Mouse (Mus musculus): ENCODE results near the gene Olfr183. TPM values are rescaled to one million over a fixed set of nuclear protein-coding genes. Genes with fewer than 3 reads are reported as not detected.
"Not testable (repeated sequence)": the region's sequence is repeated elsewhere in the genome, so short reads cannot be mapped to it uniquely, and the experiment has no call there.

The Olfr183 gene
- not detected for total RNA-seq (2021)
- long read RNA-seq, experiment 1 = 0 reads
- long read RNA-seq, experiment 2 = 0 reads

GRCm38 (mm10) chr16:58995057-58995456 is at the start of gene Olfr183:
TSS of gene Olfr183 (plus strand) at chr16:58995357.
- no peak for DNase-seq

GRCm38 (mm10) chr16:59007146-59007545 is 12.0 kb downstream of the Olfr183 start:
- DNase-seq = no peak

DNA sequence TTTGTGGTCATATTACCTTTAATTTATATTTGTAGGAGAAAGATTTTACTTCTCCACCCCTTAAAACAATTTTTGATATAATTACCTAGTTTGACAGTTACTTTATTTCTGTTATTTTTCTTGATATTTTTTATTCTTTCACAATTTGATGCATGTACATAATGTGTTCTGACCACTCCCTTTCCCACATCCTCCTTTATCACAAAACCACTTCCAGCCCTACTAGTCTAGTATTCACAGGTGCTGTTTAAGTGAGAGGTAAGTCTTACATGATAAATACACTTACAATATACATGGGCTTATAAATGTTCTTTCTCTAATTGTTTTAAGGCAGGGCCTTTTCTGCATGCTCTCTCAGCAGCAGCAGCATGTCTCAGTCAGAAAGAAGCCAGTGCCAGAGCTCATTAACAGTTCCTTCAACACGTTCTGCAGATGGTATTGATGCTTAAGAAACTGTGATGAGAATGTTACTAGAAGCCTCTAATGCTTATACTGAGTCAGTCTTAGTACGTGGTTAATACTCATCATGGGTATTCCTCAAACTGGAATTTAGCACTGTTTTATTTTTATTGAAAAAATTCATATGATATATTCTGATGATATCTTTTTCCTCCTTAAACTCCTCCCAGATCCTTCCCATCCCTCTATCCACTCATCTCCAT is 18.3 kb downstream of the Olfr183 start:
- DNase-seq = no peak

DNA sequence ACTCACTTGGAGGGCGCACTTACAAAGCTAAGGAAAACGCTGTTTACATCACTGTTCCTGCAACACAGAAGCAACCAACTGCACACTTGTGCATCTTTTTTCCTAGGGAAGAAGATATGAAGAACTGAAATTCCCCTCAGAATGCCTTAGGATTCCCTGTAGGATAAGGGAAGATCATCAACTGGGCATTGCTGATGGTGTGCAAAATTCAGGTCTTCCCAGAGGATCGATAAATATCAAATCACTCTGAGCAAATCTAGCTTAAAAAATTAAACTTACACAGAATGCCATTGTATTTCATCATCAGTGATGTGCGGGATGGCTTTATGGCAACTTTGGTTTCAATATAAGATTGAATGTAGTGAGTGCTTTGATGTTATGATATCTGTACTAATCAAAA is 35.0 kb downstream of the Olfr183 start, which contains the start of gene Olfr186:
Gene Olfr186 (minus strand): TSS at position 101 of the 400 bp plus-strand sequence.
- DNase-seq = no peak

GRCm38 (mm10) chr16:59039710-59040109 is 44.6 kb downstream of the Olfr183 start, which contains the start of gene Olfr187:
TSS of gene Olfr187 (minus strand) at chr16:59039767.
- DNase-seq = no peak

- no peak for DNase-seq
Observed at GRCm38 (mm10) chr16:59045835-59046234, 50.7 kb downstream of the Olfr183 start.

DNA sequence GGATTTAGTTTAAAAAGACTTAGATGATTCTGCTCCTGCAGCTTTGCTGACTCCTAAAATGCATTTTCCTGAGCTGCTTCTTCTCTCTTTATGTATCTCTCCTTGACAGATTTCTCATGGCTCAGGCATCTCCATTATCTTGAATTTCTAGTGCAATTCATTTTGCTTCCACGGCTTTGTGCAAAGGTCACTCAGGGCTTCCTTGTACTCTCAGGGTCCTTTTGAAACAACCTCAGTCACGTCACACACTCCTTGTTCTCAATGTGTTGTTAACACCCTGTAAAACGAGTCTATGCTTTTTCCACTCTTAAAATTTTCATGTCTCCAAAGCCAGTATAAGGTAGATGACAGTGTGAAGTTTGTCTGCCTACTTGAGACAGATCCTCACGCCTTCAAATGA is 52.4 kb downstream of the Olfr183 start:
- DNase-seq = no peak

DNA sequence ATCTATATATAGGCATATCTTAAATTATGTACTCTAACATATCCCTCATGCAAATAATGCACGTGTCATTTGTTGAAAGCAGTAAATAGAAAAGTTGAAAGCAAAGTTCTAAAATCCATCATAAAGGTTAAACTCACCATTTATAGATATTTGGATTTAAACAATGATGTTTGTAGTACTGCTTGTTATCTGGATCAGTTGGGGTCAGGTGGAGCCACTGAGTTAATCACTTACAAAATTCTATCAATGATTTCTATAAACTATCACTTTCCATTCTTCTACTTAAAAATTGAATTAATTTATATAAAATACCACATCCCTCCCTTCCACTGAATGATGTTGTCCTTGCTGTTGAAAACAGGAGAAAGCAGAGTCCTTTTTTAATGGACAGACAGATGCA is 53.7 kb downstream of the Olfr183 start:
- DNase-seq = no peak

DNA sequence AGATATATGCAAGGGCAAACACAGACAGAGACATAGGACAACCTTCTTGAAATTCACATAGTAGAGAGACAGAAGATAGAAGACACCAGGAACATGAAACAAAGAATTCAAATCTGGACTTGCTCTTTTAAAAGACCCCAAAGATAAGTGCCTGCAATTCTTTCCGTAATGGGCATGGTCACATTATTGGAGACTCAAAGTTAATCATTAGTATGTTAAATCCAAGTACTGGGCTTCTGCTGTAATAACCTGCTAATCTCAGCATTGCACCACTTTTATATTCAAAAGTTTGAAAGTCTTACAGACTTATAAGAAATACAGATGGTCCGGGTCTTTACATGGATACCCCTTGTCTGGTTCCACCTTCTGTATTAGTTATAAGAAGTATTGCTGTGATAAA is 54.1 kb downstream of the Olfr183 start:
- not testable (repeated sequence) for DNase-seq

Other genes starting within 250 kb of the Olfr183 start
- gene Olfr172, start 232.2 kb upstream of the Olfr183 start, total RNA-seq (2021) = not detected
- not detected for gene Olfr173, start 195.1 kb upstream of the Olfr183 start, total RNA-seq (2021)
- gene Olfr175-ps1, start 168.6 kb upstream of the Olfr183 start, total RNA-seq (2021) = not detected
- gene Olfr177, start 120.6 kb upstream of the Olfr183 start, total RNA-seq (2021) = not detected
- gene Olfr178, start 103.3 kb upstream of the Olfr183 start, total RNA-seq (2021) = not detected
- not detected for gene Olfr181, start 66.6 kb upstream of the Olfr183 start, total RNA-seq (2021)
- gene Olfr180, start 66.0 kb upstream of the Olfr183 start, total RNA-seq (2021) = not detected
- not detected for gene Olfr186, start 34.9 kb downstream of the Olfr183 start, total RNA-seq (2021)
- gene Olfr187, start 44.4 kb downstream of the Olfr183 start, total RNA-seq (2021) = not detected
- not detected for gene Olfr190, start 82.6 kb downstream of the Olfr183 start, total RNA-seq (2021)
- not detected for gene Olfr191, start 94.5 kb downstream of the Olfr183 start, total RNA-seq (2021)
- not detected for gene Olfr193, start 116.5 kb downstream of the Olfr183 start, total RNA-seq (2021)
- not detected for gene Olfr194, start 125.7 kb downstream of the Olfr183 start, total RNA-seq (2021)
- not detected for gene Olfr195, start 151.7 kb downstream of the Olfr183 start, total RNA-seq (2021)
- not detected for gene Olfr196, start 175.1 kb downstream of the Olfr183 start, total RNA-seq (2021)
- gene Olfr198, start 208.2 kb downstream of the Olfr183 start, total RNA-seq (2021) = not detected
- not detected for gene Olfr199, start 224.4 kb downstream of the Olfr183 start, total RNA-seq (2021)